8 mouse cellular contexts compared by ENCODE assay signal in genomic region chr16:22107897-22108516, GRCm38 (mm10). TPM values are rescaled to one million over a fixed set of nuclear protein-coding genes. Genes with fewer than 3 reads are reported as not detected.
DNase-seq lines count a peak whose midpoint lies in the region; ATAC-seq and TF ChIP-seq lines count a peak whose summit lies in the region.

No protein-coding gene starts in this region.

- no peak overlapping the region for H3K27ac ChIP-seq in hindbrain, postnatal 0 days
- H3K27ac ChIP-seq in hindbrain, embryonic 10.5 days: no peak overlapping the region
- no peak overlapping the region for H3K27ac ChIP-seq in MEL (ENCODE audit: control insufficient read depth, low read depth, low read length)
- H3K27ac ChIP-seq in heart, embryonic 13.5 days (replicated peaks): peak overlapping the region; percentile 80
- H3K27ac ChIP-seq in midbrain, embryonic 11.5 days (ENCODE audit: low read depth, low read length): no peak overlapping the region

- no peak for TF ChIP-seq POLR2A in MEL (IDR thresholded peaks at IDR 0.05; ENCODE audit: control insufficient read depth in 1 of 2, insufficient read depth in 1 of 2, low read depth in 1 of 2, low read length in 2 of 2, poor library complexity in 1 of 2)

- peak; percentile 34; the same call in 1 of the 2 replicates for TF ChIP-seq CTCF in hindbrain, postnatal 0 days (IDR thresholded peaks at IDR 0.05; ENCODE audit: low read depth)
- peak in 1 of 3 experiments; percentile 18; a peak in 1 of 6 replicates for TF ChIP-seq CTCF in MEL (IDR thresholded peaks at IDR 0.05 in 2 of 3, conservative IDR thresholded peaks at IDR 0.05 in 1 of 3; ENCODE audit: control insufficient read depth in 1 of 3, insufficient read depth in 1 of 3, low read depth in 2 of 3, low read length in 3 of 3, poor library complexity in 1 of 3, severe bottlenecking in 1 of 3)

- DNase-seq in hindbrain, postnatal 0 days (ENCODE audit: low spot score): peak; percentile 70
- no peak for DNase-seq in hindbrain, embryonic 10.5 days (ENCODE audit: low spot score)
- peak; percentile 71 for DNase-seq in MEL (ENCODE audit: low read depth, low spot score)
- peak; percentile 19 for DNase-seq in cerebellum, adult 8-10 months
- DNase-seq in layer of hippocampus, postnatal 14 days (ENCODE audit: low spot score in 2 of 2): peak; percentile 32 to 41
- peak; percentile 32 for DNase-seq in retina, adult 2 months (ENCODE audit: low read depth, low spot score)
- no peak for DNase-seq in midbrain, embryonic 11.5 days (ENCODE audit: low spot score, missing footprints)

- no peaks in the 10 kb centered on the region for H3K9me3 ChIP-seq in hindbrain, postnatal 0 days (ENCODE audit: low read length)
- no peaks in the 10 kb centered on the region for H3K9me3 ChIP-seq in hindbrain, embryonic 10.5 days
- no peaks in the 10 kb centered on the region for H3K9me3 ChIP-seq in MEL (replicated peaks; ENCODE audit: insufficient read depth, low read length)
- no peaks in the 10 kb centered on the region for H3K9me3 ChIP-seq in heart, embryonic 13.5 days
- H3K9me3 ChIP-seq in midbrain, embryonic 11.5 days (ENCODE audit: control insufficient read depth, low read length): no peaks in the 10 kb centered on the region

- WGBS in hindbrain, postnatal 0 days: 50% methylated on average over 7 of the region's 7 CpGs
- 82% methylated on average over 7 of the region's 7 CpGs for WGBS in hindbrain, embryonic 10.5 days
- WGBS in heart, embryonic 13.5 days: 21% methylated on average over 7 of the region's 7 CpGs
- 74% methylated on average over 7 of the region's 7 CpGs for WGBS in midbrain, embryonic 11.5 days

- ATAC-seq in hindbrain, postnatal 0 days: peak; percentile 49; the same call in 1 of the 2 replicates
- no peak for ATAC-seq in heart, embryonic 13.5 days (ENCODE audit: extremely low read depth, insufficient number of reproducible peaks, low FRiP score, low TSS enrichment)
- ATAC-seq in midbrain, embryonic 11.5 days (ENCODE audit: low FRiP score): no peak

- no peak overlapping the region for H3K9ac ChIP-seq in hindbrain, postnatal 0 days (replicated peaks; ENCODE audit: low read length)
- no peak overlapping the region for H3K9ac ChIP-seq in MEL (ENCODE audit: control insufficient read depth, low read depth, low read length, poor library complexity, severe bottlenecking)
- H3K9ac ChIP-seq in heart, embryonic 13.5 days: peak overlapping the region; percentile 66
- H3K9ac ChIP-seq in midbrain, embryonic 11.5 days (ENCODE audit: low read length): no peak overlapping the region

- no peaks in the 10 kb centered on the region for H3K36me3 ChIP-seq in hindbrain, postnatal 0 days (ENCODE audit: insufficient read depth, low read length)
- peaks cover 8% of the 10 kb centered on the region for H3K36me3 ChIP-seq in hindbrain, embryonic 10.5 days
- H3K36me3 ChIP-seq in MEL (ENCODE audit: control insufficient read depth in 1 of 2, insufficient read depth in 2 of 2, low read length in 2 of 2): peaks cover 0 to 3% of the 10 kb centered on the region in 2 experiments; a peak in 2 of 4 replicates
- H3K36me3 ChIP-seq in heart, embryonic 13.5 days: no peaks in the 10 kb centered on the region
- no peaks in the 10 kb centered on the region for H3K36me3 ChIP-seq in midbrain, embryonic 11.5 days (ENCODE audit: control insufficient read depth, insufficient read depth, low read length)

- TF ChIP-seq EP300 in MEL (IDR thresholded peaks at IDR 0.05; ENCODE audit: low read depth in 1 of 2, low read length in 2 of 2): peak in 1 of 2 experiments; percentile 35; a peak in 2 of 4 replicates

- H3K79me2 ChIP-seq in MEL (ENCODE audit: control insufficient read depth, insufficient read depth, low read length, poor library complexity): no peaks in the 10 kb centered on the region

- H3K4me3 ChIP-seq in hindbrain, postnatal 0 days (ENCODE audit: low read length): no peak overlapping the region
- no peak overlapping the region for H3K4me3 ChIP-seq in hindbrain, embryonic 10.5 days
- no peak overlapping the region for H3K4me3 ChIP-seq in MEL (ENCODE audit: control insufficient read depth in 1 of 2, insufficient read depth in 1 of 2, low read depth in 2 of 2, low read length in 2 of 2)
- peak overlapping the region; percentile 36 for H3K4me3 ChIP-seq in heart, embryonic 13.5 days
- H3K4me3 ChIP-seq in midbrain, embryonic 11.5 days (ENCODE audit: low read depth, low read length): no peak overlapping the region

- TF ChIP-seq RAD21 in MEL (IDR thresholded peaks at IDR 0.05; ENCODE audit: low read depth, low read length): peak; percentile 5; the same call in 1 of the 2 replicates

- no peaks in the 10 kb centered on the region for H3K4me1 ChIP-seq in hindbrain, postnatal 0 days (ENCODE audit: insufficient read depth, low read length)
- H3K4me1 ChIP-seq in hindbrain, embryonic 10.5 days (replicated peaks): peaks cover 7% of the 10 kb centered on the region; the same call in 1 of the 2 replicates
- 0 out of 4 replicates have a peak, but pooled peaks cover 0 to 5% of the 10 kb centered on the region in 2 experiments for H3K4me1 ChIP-seq in MEL (ENCODE audit: control insufficient read depth in 1 of 2, insufficient read depth in 2 of 2, low read length in 2 of 2)
- H3K4me1 ChIP-seq in heart, embryonic 13.5 days: peaks cover 71% of the 10 kb centered on the region
- H3K4me1 ChIP-seq in midbrain, embryonic 11.5 days (ENCODE audit: control insufficient read depth, insufficient read depth, low read length): no peaks in the 10 kb centered on the region

- no peak overlapping the region for H3K4me2 ChIP-seq in hindbrain, postnatal 0 days (ENCODE audit: low read depth, low read length)
- peak overlapping the region; percentile 62 for H3K4me2 ChIP-seq in heart, embryonic 13.5 days
- H3K4me2 ChIP-seq in midbrain, embryonic 11.5 days: no peak overlapping the region

- H3K27me3 ChIP-seq in hindbrain, postnatal 0 days (ENCODE audit: insufficient read depth, low read length): no peaks in the 10 kb centered on the region
- no peaks in the 10 kb centered on the region for H3K27me3 ChIP-seq in hindbrain, embryonic 10.5 days (ENCODE audit: insufficient read depth, poor library complexity, severe bottlenecking)
- peaks cover 0 to 1% of the 10 kb centered on the region in 2 experiments; a peak in 3 of 4 replicates for H3K27me3 ChIP-seq in MEL (ENCODE audit: control insufficient read depth in 1 of 2, insufficient read depth in 2 of 2, low read length in 2 of 2)
- no peaks in the 10 kb centered on the region for H3K27me3 ChIP-seq in heart, embryonic 13.5 days (replicated peaks)
- no peaks in the 10 kb centered on the region for H3K27me3 ChIP-seq in midbrain, embryonic 11.5 days (ENCODE audit: control insufficient read depth, insufficient read depth, low read length)

TF ChIP-seq in MEL, 35 proteins besides CTCF, POLR2A, EP300 and RAD21:
- TF ChIP-seq MEF2A (IDR thresholded peaks at IDR 0.05; ENCODE audit: extremely low read depth, insufficient replicate concordance, low read depth, low read length, poor library complexity, severe bottlenecking) (no peak), E2F4 (IDR thresholded peaks at IDR 0.05; ENCODE audit: borderline replicate concordance, low read depth, low read length) (no peak), JUND (IDR thresholded peaks at IDR 0.05; ENCODE audit: low read depth, low read length) (no peak), ZKSCAN1 (IDR thresholded peaks at IDR 0.05; ENCODE audit: low read depth, low read length) (no peak), TCF12 (IDR thresholded peaks at IDR 0.05; ENCODE audit: low read depth, low read length) (no peak), GATA1 (IDR thresholded peaks at IDR 0.05; ENCODE audit: low read depth, low read length) (0 out of 2 replicates have a peak, but pooled peaks have one; percentile 38), MYB (IDR thresholded peaks at IDR 0.05; ENCODE audit: low read depth, low read length) (no peak), CHD2 (IDR thresholded peaks at IDR 0.05; ENCODE audit: low read length) (no peak), USF1 (IDR thresholded peaks at IDR 0.05; ENCODE audit: low read depth, low read length) (no peak), ETS1 (IDR thresholded peaks at IDR 0.05; ENCODE audit: low read depth, low read length) (peak; percentile 76), SMC3 (IDR thresholded peaks at IDR 0.05; ENCODE audit: low read depth, low read length) (no peak), TAL1 (IDR thresholded peaks at IDR 0.05; ENCODE audit: low read length) (no peak), ZC3H11A (IDR thresholded peaks at IDR 0.05; ENCODE audit: low read depth, low read length) (no peak), NELFE (IDR thresholded peaks at IDR 0.05; ENCODE audit: low read depth, low read length) (no peak), BHLHE40 (IDR thresholded peaks at IDR 0.05; ENCODE audit: borderline replicate concordance, low read depth, low read length) (no peak), MAX (IDR thresholded peaks at IDR 0.05; ENCODE audit: low read length) (no peak), MAFK (IDR thresholded peaks at IDR 0.05; ENCODE audit: borderline replicate concordance, low read depth, low read length) (peak; percentile 83; the same call in 1 of the 2 replicates), MXI1 (IDR thresholded peaks at IDR 0.05; ENCODE audit: low read depth, low read length) (peak; percentile 45; the same call in 1 of the 2 replicates), POLR2AphosphoS2 (IDR thresholded peaks at IDR 0.05; ENCODE audit: low read length) (no peak), RCOR1 (IDR thresholded peaks at IDR 0.05; ENCODE audit: low read depth, low read length) (peak; percentile 80), MYC (IDR thresholded peaks at IDR 0.05; ENCODE audit: low read depth, low read length) (no peak)

RNA-seq across cellular contexts. Expression of gene Igf2bp2, which starts 55.1 kb away (rescaled TPM):
- 15.8 and 19.1 TPM in 2 replicates for total RNA-seq in hindbrain, postnatal 0 days (2014; rRNA removed)
- polyA plus RNA-seq in hindbrain, postnatal 0 days (2015; fragmentation: Nextera tagmentation; extraction: Ambion mirVana): 7.7 and 8.2 TPM in 2 replicates
- 141 and 165 TPM in 2 replicates for polyA plus RNA-seq in hindbrain, embryonic 10.5 days (2016; fragmentation: Nextera tagmentation; extraction: Ambion mirVana)
- total RNA-seq in MEL (2012; rRNA removed): 0.13 and 0.23 TPM in 2 replicates
- polyA plus RNA-seq in MEL (2012; ENCODE audit: insufficient read depth in 1 of 2, insufficient read length in 2 of 2, low read depth in 1 of 2, low replicate concordance in 2 of 2, missing spikeins in 1 of 2): under 1 TPM in 1 of 2 experiments, not detected in 1; 0.86 TPM
- polyA plus RNA-seq in heart, embryonic 13.5 days (2015; fragmentation: Nextera tagmentation; extraction: Ambion mirVana): 51.4 and 53.2 TPM in 2 replicates
- 1 to 10 TPM; 1.1 TPM for total RNA-seq in layer of hippocampus, postnatal 14 days (2021)
- 108 and 109 TPM in 2 replicates for polyA plus RNA-seq in midbrain, embryonic 11.5 days (2014; fragmentation: Nextera tagmentation; extraction: Ambion mirVana)

Comparison
In these comparisons a context has a peak if more than half of its experiments do, and no peak if none do; other contexts are left out.
1. DNase-seq: peak in hindbrain, postnatal 0 days (single experiment), MEL (single experiment), cerebellum, adult 8-10 months (single experiment), layer of hippocampus, postnatal 14 days (2 of 2) and retina, adult 2 months (single experiment); none in hindbrain, embryonic 10.5 days (single experiment) and midbrain, embryonic 11.5 days (single experiment).